Mouse (Mus musculus) duodenum, adult 2 months (tissue): ENCODE data around the gene Olfr803. TPM values are rescaled to one million over a fixed set of nuclear protein-coding genes. Genes with fewer than 3 reads are reported as not detected.

Source experiments
- polyA plus RNA-seq: library from polyadenylated mRNA; depleted of rRNA; stranded (reverse); fragments of >200 nt; gene quantifications from 2 replicates; pipeline ENCODE4 v1.2.3, GENCODE M21; 2012; ENCODE audit warnings: low replicate concordance; rRNA removed

Gene Olfr803
- polyA plus RNA-seq = not detected in 2 replicates

DNA sequence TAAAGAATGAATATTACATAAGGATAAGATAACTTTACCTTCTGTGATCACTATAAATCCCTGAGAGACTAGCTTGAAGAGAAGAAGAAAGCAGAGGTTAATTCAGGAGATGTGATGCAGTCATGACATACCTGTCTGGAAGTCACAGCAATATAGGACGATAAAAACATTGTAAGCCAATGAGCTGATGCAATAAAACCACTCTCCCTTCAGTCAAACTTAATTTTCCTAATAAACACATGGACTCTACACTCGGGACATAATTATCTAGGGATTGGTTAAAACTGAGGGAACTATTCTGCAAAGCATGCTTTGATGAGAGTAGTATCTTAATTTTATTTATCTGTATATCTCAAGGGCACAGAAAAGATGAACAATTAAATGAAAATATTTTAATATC, at the start of gene Olfr803:
TSS of gene Olfr803 (minus strand) at position 101 of the 400 bp plus-strand sequence.

DNA sequence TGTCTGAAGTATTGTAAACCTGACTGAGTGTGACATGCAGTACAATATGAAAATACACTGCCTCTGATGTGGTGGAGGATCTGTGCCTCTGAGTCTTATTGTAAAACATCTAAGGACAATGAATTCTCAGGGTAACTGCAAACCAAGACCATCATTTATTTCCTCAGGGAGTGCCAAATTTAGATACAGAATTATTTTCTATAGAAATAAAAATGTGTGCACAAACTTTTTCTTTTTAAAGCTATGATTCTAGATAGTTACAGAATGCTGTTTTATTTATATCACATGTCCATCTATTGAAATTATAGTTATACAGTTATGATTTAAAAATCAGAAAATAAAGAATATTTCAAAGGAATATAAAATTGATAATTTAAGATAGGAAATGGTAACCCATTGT, 47.7 kb upstream of the Olfr803 start, which contains the start of gene Olfr806:
TSS of gene Olfr806 (minus strand) at position 101 of the 400 bp plus-strand sequence.

DNA sequence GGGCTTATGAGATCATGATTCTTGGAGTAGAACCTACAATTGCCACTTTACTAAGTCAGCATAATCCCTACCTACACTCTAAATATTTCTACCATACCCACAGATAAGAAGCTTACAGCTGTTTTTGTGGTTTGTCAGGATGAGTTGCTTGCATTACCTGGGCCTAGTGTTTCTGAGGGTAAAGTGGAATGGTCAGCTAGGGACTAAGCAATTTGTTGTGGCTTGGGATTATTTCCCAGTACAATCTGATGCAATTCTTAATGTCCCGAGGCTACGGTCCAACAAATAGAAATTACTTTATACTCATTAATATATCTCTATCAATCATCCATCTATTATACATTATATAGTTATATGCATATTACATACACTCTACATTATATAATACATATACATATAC, 35.2 kb upstream of the Olfr803 start, which contains the start of gene Olfr805:
TSS of gene Olfr805 (minus strand) at position 101 of the 400 bp plus-strand sequence.

DNA sequence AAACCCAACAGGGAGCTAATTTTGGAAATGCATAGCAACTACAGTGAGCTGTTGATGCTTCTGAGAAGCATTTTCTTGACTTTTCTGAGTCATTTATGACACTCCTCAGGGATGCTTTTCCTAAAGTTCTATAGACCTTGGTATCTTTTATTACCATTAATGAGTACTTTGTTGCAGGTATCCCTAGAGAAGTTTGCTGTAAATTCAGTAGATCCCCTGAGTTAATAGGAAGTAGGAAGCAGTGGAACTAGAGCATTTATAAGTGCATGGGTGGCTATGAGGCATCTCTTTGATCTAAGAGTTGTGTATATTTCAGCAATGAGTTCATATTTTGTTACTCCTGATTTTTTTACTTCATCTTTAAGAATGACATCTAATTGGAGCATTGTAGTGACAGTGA, 8.8 kb upstream of the Olfr803 start, which contains the start of gene Olfr804:
TSS of gene Olfr804 (plus strand) at position 301 of the 400 bp plus-strand sequence.

DNA sequence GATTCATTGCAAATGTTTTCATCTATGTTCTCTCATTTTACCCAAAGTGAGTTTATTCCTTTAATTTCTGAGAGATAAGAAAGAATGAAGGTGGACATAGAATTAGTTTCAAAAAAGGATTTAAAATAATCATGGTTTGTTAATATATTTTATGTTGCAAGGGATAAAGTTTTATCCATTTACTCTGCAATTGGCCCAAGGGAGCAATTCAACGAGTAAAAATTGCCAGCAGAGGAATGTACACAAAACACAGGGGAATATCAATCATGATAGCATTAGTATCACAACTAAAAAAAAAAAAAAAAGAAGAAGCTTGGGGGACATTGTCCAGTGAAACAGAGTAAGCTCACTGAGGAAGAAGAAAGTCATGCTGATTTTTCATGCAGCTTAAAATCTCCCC, 6.0 kb downstream of the Olfr803 start, which contains the start of gene Olfr802:
TSS of gene Olfr802 (minus strand) at position 101 of the 400 bp plus-strand sequence.

DNA sequence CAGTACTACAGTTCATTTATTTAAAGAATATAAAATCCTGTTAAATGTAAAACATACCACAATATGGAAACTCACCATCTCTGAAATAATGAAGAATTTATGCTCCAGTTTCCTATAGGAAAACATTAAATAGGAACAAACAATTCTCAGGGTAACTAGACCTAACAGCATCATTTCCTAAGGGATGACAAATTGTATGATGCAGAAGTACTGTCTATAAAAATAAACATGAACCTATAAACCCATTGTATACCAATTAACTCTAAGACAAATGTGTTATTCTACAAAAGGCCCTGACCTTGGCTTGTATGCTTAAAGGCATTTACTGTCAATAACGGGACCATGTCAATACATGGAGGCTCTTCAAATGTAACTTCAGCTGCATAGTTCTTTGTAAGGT, 20.3 kb downstream of the Olfr803 start, which contains the start of gene Olfr801:
TSS of gene Olfr801 (minus strand) at position 101 of the 400 bp plus-strand sequence.

DNA sequence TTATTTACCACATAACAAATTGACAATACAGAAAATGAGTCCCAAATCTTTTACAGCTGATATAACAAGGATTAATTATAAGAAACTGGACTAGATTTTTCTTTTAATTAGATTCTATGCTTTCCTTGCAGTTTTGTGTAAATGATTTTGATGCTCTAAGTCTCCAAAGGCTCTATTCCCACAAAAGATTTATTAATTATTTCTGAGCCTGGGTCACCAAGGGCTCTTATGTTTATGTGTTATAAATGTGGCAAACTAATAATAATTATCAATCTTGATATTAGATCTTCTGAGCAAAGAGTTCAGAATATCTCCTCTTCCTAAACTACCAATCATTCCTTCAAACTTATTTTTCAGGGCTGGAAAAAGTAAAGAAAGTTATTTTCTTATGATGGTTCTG, 36.7 kb downstream of the Olfr803 start, which contains the start of gene Olfr800:
TSS of gene Olfr800 (plus strand) at position 301 of the 400 bp plus-strand sequence.

Other genes starting within 250 kb of the Olfr803 start
- not detected in 2 replicates for gene Olfr787, start 232.4 kb downstream of the Olfr803 start, polyA plus RNA-seq
- gene Olfr788, start 223.3 kb downstream of the Olfr803 start, polyA plus RNA-seq = not detected in 2 replicates
- not detected in 2 replicates for gene Olfr789, start 209.5 kb downstream of the Olfr803 start, polyA plus RNA-seq
- not detected in 2 replicates for gene Olfr790, start 195.8 kb downstream of the Olfr803 start, polyA plus RNA-seq
- not detected in 2 replicates for gene Olfr791, start 172.5 kb downstream of the Olfr803 start, polyA plus RNA-seq
- not detected in 2 replicates for gene Olfr792, start 155.1 kb downstream of the Olfr803 start, polyA plus RNA-seq
- not detected in 2 replicates for gene Olfr794, start 126.6 kb downstream of the Olfr803 start, polyA plus RNA-seq
- not detected in 2 replicates for gene Olfr796, start 81.7 kb downstream of the Olfr803 start, polyA plus RNA-seq
- not detected in 2 replicates for gene Olfr798, start 66.4 kb downstream of the Olfr803 start, polyA plus RNA-seq
- gene Olfr799, start 56.8 kb downstream of the Olfr803 start, polyA plus RNA-seq = not detected in 2 replicates
- not detected in 2 replicates for gene Olfr800, start 36.6 kb downstream of the Olfr803 start, polyA plus RNA-seq
- not detected in 2 replicates for gene Olfr801, start 20.4 kb downstream of the Olfr803 start, polyA plus RNA-seq
- gene Olfr802, start 6.1 kb downstream of the Olfr803 start, polyA plus RNA-seq = not detected in 2 replicates
- gene Olfr804, start 8.9 kb upstream of the Olfr803 start, polyA plus RNA-seq = not detected in 2 replicates
- not detected in 2 replicates for gene Olfr805, start 35.1 kb upstream of the Olfr803 start, polyA plus RNA-seq
- not detected in 2 replicates for gene Olfr806, start 47.6 kb upstream of the Olfr803 start, polyA plus RNA-seq
- not detected in 2 replicates for gene Olfr807, start 63.5 kb upstream of the Olfr803 start, polyA plus RNA-seq
- not detected in 2 replicates for gene Olfr808, start 71.2 kb upstream of the Olfr803 start, polyA plus RNA-seq
- gene Olfr809, start 80.4 kb upstream of the Olfr803 start, polyA plus RNA-seq = not detected in 2 replicates
- gene Olfr810, start 100.6 kb upstream of the Olfr803 start, polyA plus RNA-seq = not detected in 2 replicates
- not detected in 2 replicates for gene Olfr811, start 110.1 kb upstream of the Olfr803 start, polyA plus RNA-seq
- not detected in 2 replicates for gene Olfr812, start 151.8 kb upstream of the Olfr803 start, polyA plus RNA-seq
- gene Olfr813, start 161.1 kb upstream of the Olfr803 start, polyA plus RNA-seq = not detected in 2 replicates
- not detected in 2 replicates for gene Olfr814, start 185.6 kb upstream of the Olfr803 start, polyA plus RNA-seq
- not detected in 2 replicates for gene Olfr815, start 211.6 kb upstream of the Olfr803 start, polyA plus RNA-seq
- gene Olfr816, start 221.3 kb upstream of the Olfr803 start, polyA plus RNA-seq = not detected in 2 replicates